Mouse (Mus musculus) limb, embryonic 10.5 days (tissue): ENCODE data around the gene Gpr65. TPM values are rescaled to one million over a fixed set of nuclear protein-coding genes. Genes with fewer than 3 reads are reported as not detected.
A peak's percentile ranks its signal among the peaks of the same experiment; 100 is the strongest.
"Not testable (repeated sequence)": the region's sequence is repeated elsewhere in the genome, so short reads cannot be mapped to it uniquely, and the experiment has no call there.

Experiments used
- DNase-seq: peaks from one replicate; pipeline ENCODE4 v3.0.0-alpha.2; 2017; ENCODE audit warnings: low spot score
- H3K27ac ChIP-seq: fragments of 300-500 bp; sonication (generic); 2 replicates; pipeline ENCODE4 v1.5.1; 2016; ENCODE audit warnings: mild to moderate bottlenecking
- H3K27me3 ChIP-seq: fragments of 300-500 bp; sonication (generic); 2 replicates; pipeline ENCODE4 v1.6.1; 2016; ENCODE audit warnings: low read depth, mild to moderate bottlenecking; ENCODE audit not compliant: poor library complexity, severe bottlenecking
- H3K36me3 ChIP-seq: fragments of 300-500 bp; sonication (generic); 2 replicates; pipeline ENCODE4 v1.6.1; 2016; ENCODE audit warnings: mild to moderate bottlenecking, moderate library complexity
- H3K4me1 ChIP-seq: fragments of 300-500 bp; sonication (generic); 2 replicates; pipeline ENCODE4 v1.6.1; 2016
- H3K4me3 ChIP-seq: fragments of 300-500 bp; sonication (generic); 2 replicates; pipeline ENCODE4 v1.5.1; 2016; ENCODE audit warnings: mild to moderate bottlenecking, moderate library complexity
- H3K9me3 ChIP-seq: fragments of 300-500 bp; sonication (generic); replicated peaks from 2 replicates; pipeline ENCODE4 v1.6.1; 2016; ENCODE audit warnings: mild to moderate bottlenecking
- WGBS: fragments of 180-500 bp; shearing (Covaris S2); methylation state at CpG from one replicate; pipeline ENCODE4 v1.1.7; 2016; 5-methylcytosine and 5-hydroxymethylcytosine counted together
- polyA plus RNA-seq: library from polyadenylated mRNA; unstranded; fragments of >200 nt; fragmentation: Nextera tagmentation; extraction: Ambion mirVana; gene quantifications from 2 replicates; pipeline ENCODE4 v1.2.1, GENCODE M21; 2016

Gene Gpr65
- 0.14 and 0.33 TPM in 2 replicates for polyA plus RNA-seq

GRCm38 (mm10) chr12:98268441-98269369 is at the start of gene Gpr65:
Gene Gpr65 (plus strand): TSS chr12:98268635.
- no peaks in the 10 kb centered on the region for H3K9me3 ChIP-seq
- no peaks in the 10 kb centered on the region for H3K36me3 ChIP-seq
- no peak within 1 kb of the TSS for H3K27ac ChIP-seq
- no peak for DNase-seq
- 87% methylated on average over 13 of the region's 13 CpGs for WGBS
- H3K4me3 ChIP-seq = no peak within 1 kb of the TSS
- H3K4me1 ChIP-seq = peaks cover 6% of the 10 kb centered on the region
- no peaks in the 10 kb centered on the region for H3K27me3 ChIP-seq

GRCm38 (mm10) chr12:98223286-98223685 is 45.1 kb upstream of the Gpr65 start:
- 84% methylated on average over 5 of the region's 5 CpGs for WGBS
- no peaks in the 10 kb centered on the region for H3K4me1 ChIP-seq

GRCm38 (mm10) chr12:98227037-98227436 is 41.4 kb upstream of the Gpr65 start:
- 93% methylated on average over 2 of the region's 2 CpGs for WGBS
- Histone ChIP-seq H3K36me3 (peaks cover 16% of the 10 kb centered on the region), H3K27me3 (no peaks in the 10 kb centered on the region), H3K27ac (no peak overlapping the region), H3K4me3 (no peak overlapping the region), H3K4me1 (peaks cover 2% of the 10 kb centered on the region; the same call in 1 of the 2 replicates), H3K9me3 (no peaks in the 10 kb centered on the region)
- no peak for DNase-seq

More at GRCm38 (mm10) chr12:98223286-98223685, 45.1 kb upstream of the Gpr65 start:
- Histone ChIP-seq H3K36me3 (peaks cover 13% of the 10 kb centered on the region), H3K27me3 (no peaks in the 10 kb centered on the region), H3K4me3 (no peak overlapping the region), H3K9me3 (no peaks in the 10 kb centered on the region), H3K27ac (no peak overlapping the region)
- DNase-seq = no peak

GRCm38 (mm10) chr12:98238478-98238877 is 30.0 kb upstream of the Gpr65 start:
- WGBS = 89% methylated on average over 6 of the region's 6 CpGs
- H3K36me3 ChIP-seq, H3K4me3 ChIP-seq: not testable (repeated sequence)

GRCm38 (mm10) chr12:98244161-98244560 is 24.3 kb upstream of the Gpr65 start:
- Histone ChIP-seq H3K4me3 (no peak overlapping the region), H3K4me1 (peaks cover 4% of the 10 kb centered on the region; the same call in 1 of the 2 replicates), H3K9me3 (no peaks in the 10 kb centered on the region), H3K27me3 (no peaks in the 10 kb centered on the region), H3K27ac (no peak overlapping the region), H3K36me3 (peaks cover 4% of the 10 kb centered on the region; the same call in 1 of the 2 replicates)
- DNase-seq = no peak
- 78% methylated on average over 4 of the region's 4 CpGs for WGBS

More at GRCm38 (mm10) chr12:98238478-98238877, 30.0 kb upstream of the Gpr65 start:
- H3K9me3 ChIP-seq, H3K27me3 ChIP-seq, DNase-seq, H3K4me1 ChIP-seq, H3K27ac ChIP-seq: not testable (repeated sequence)

- Histone ChIP-seq H3K36me3 (peaks cover 5% of the 10 kb centered on the region; the same call in 1 of the 2 replicates), H3K9me3 (no peaks in the 10 kb centered on the region), H3K27ac (no peak overlapping the region), H3K4me1 (peaks cover 4% of the 10 kb centered on the region; the same call in 1 of the 2 replicates), H3K27me3 (no peaks in the 10 kb centered on the region), H3K4me3 (no peak overlapping the region)
- WGBS = 93% methylated on average over 5 of the region's 5 CpGs
- no peak for DNase-seq
Observed at GRCm38 (mm10) chr12:98244865-98245264, 23.6 kb upstream of the Gpr65 start.

- H3K9me3 ChIP-seq = no peaks in the 10 kb centered on the region
- no peak overlapping the region for H3K4me3 ChIP-seq
- no peaks in the 10 kb centered on the region for H3K27me3 ChIP-seq
- peaks cover 4% of the 10 kb centered on the region; the same call in 1 of the 2 replicates for H3K4me1 ChIP-seq
- DNase-seq = no peak
- no peak overlapping the region for H3K27ac ChIP-seq
- WGBS = 72% methylated on average over 4 of the region's 4 CpGs
- peaks cover 16% of the 10 kb centered on the region for H3K36me3 ChIP-seq
Observed at GRCm38 (mm10) chr12:98246835-98247234, 21.6 kb upstream of the Gpr65 start.

- Histone ChIP-seq H3K9me3 (no peaks in the 10 kb centered on the region), H3K4me3 (no peak overlapping the region), H3K27me3 (no peaks in the 10 kb centered on the region), H3K27ac (no peak overlapping the region), H3K36me3 (peaks cover 23% of the 10 kb centered on the region), H3K4me1 (no peaks in the 10 kb centered on the region)
- WGBS = 81% methylated on average over 3 of the region's 3 CpGs
- no peak for DNase-seq
Observed at GRCm38 (mm10) chr12:98249671-98250070, 18.8 kb upstream of the Gpr65 start.

- no peak for DNase-seq
- no peaks in the 10 kb centered on the region for H3K9me3 ChIP-seq
- no peaks in the 10 kb centered on the region for H3K4me1 ChIP-seq
- no peak overlapping the region for H3K4me3 ChIP-seq
- H3K27ac ChIP-seq = no peak overlapping the region
- H3K27me3 ChIP-seq = no peaks in the 10 kb centered on the region
- peaks cover 23% of the 10 kb centered on the region for H3K36me3 ChIP-seq
- 84% methylated on average over 8 of the region's 8 CpGs for WGBS
Observed at GRCm38 (mm10) chr12:98250327-98250726, 18.1 kb upstream of the Gpr65 start.

GRCm38 (mm10) chr12:98252417-98252816 is 16.0 kb upstream of the Gpr65 start:
- no peaks in the 10 kb centered on the region for H3K9me3 ChIP-seq
- 78% methylated on average over 2 of the region's 2 CpGs for WGBS
- H3K36me3 ChIP-seq = peaks cover 23% of the 10 kb centered on the region
- no peak overlapping the region for H3K27ac ChIP-seq
- H3K4me1 ChIP-seq = 0 out of 2 replicates have a peak, but pooled peaks cover 1% of the 10 kb centered on the region
- DNase-seq = no peak
- no peak overlapping the region for H3K4me3 ChIP-seq
- no peaks in the 10 kb centered on the region for H3K27me3 ChIP-seq

GRCm38 (mm10) chr12:98255373-98255995 is 13.0 kb upstream of the Gpr65 start:
- H3K9me3 ChIP-seq = no peaks in the 10 kb centered on the region
- H3K27ac ChIP-seq = no peak overlapping the region
- 92% methylated on average over 13 of the region's 13 CpGs for WGBS
- H3K4me3 ChIP-seq = no peak overlapping the region
- peaks cover 15% of the 10 kb centered on the region for H3K36me3 ChIP-seq
- DNase-seq = no peak
- H3K4me1 ChIP-seq = 0 out of 2 replicates have a peak, but pooled peaks cover 7% of the 10 kb centered on the region
- H3K27me3 ChIP-seq = no peaks in the 10 kb centered on the region

- H3K27me3 ChIP-seq = no peaks in the 10 kb centered on the region
- H3K36me3 ChIP-seq = peaks cover 7% of the 10 kb centered on the region; the same call in 1 of the 2 replicates
- WGBS = 1% methylated on average over 8 of the region's 8 CpGs
- H3K4me3 ChIP-seq = peak overlapping the region; percentile 87
- no peak for DNase-seq
- peak overlapping the region; percentile 99 for H3K27ac ChIP-seq
- H3K4me1 ChIP-seq = 0 out of 2 replicates have a peak, but pooled peaks cover 7% of the 10 kb centered on the region
- no peaks in the 10 kb centered on the region for H3K9me3 ChIP-seq
Observed at GRCm38 (mm10) chr12:98258371-98258844, 10.0 kb upstream of the Gpr65 start.
